Mouse (Mus musculus): ENCODE results near the gene Cacna1i. TPM values are rescaled to one million over a fixed set of nuclear protein-coding genes. Genes with fewer than 3 reads are reported as not detected.

The Cacna1i gene
- polyA plus RNA-seq, 1 experiment = 36.5 TPM

GRCm38 (mm10) chr15:80263610-80264575 is 23.1 kb upstream of the Cacna1i start, which contains the start of gene Rps19bp1:
Rps19bp1 (minus strand) TSS chr15:80264315.
- Histone ChIP-seq H3K4me3 (ENCODE audit: insufficient read depth, low read length) (peak within 1 kb of the TSS; percentile 55), H3K27ac (ENCODE audit: insufficient read depth, low read length) (0 out of 2 replicates have a peak within 1 kb of the TSS, but pooled peaks have one; percentile 4)

DNA sequence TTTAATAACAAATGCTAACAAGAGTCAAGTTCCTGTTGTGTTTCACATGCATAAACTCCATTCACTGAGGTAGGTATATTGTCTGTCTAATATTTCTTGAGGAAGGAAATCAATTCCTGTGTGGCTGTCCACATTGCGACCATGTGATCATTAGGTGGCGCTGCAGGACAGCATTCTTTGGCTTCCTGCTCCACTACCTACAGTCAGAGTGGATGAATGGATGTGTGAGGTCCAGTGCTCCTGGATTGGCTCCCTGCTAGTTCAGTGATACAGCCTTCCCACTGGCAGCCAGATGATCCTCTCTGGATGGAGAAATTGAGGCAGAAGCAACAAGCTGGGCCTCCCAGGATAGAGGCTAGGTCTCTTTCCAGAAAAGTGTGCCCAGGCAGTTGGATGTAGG is 20.8 kb upstream of the Cacna1i start:
- peak; percentile 97 for TF ChIP-seq CTCF (IDR thresholded peaks at IDR 0.05; ENCODE audit: extremely low read depth, insufficient read depth, low read length)
- TF ChIP-seq POLR2A (IDR thresholded peaks at IDR 0.05; ENCODE audit: extremely low read depth, insufficient read depth, low read length) = no peak
- no peaks in the 10 kb centered on the region for H3K4me1 ChIP-seq (ENCODE audit: control insufficient read depth, insufficient read depth, low read length)
- no peak overlapping the region for H3K27ac ChIP-seq (ENCODE audit: insufficient read depth, low read length)
- no peak overlapping the region for H3K4me3 ChIP-seq (ENCODE audit: insufficient read depth, low read length)

More at GRCm38 (mm10) chr15:80263610-80264575, 23.1 kb upstream of the Cacna1i start, which contains the start of gene Rps19bp1:
- H3K4me1 ChIP-seq (ENCODE audit: control insufficient read depth, insufficient read depth, low read length) = no peaks in the 10 kb centered on the region
- TF ChIP-seq POLR2A (IDR thresholded peaks at IDR 0.05; ENCODE audit: extremely low read depth, insufficient read depth, low read length) (peak; percentile 62), CTCF (IDR thresholded peaks at IDR 0.05; ENCODE audit: extremely low read depth, insufficient read depth, low read length) (no peak)

- no peak overlapping the region for H3K27ac ChIP-seq (ENCODE audit: insufficient read depth, low read length)
- TF ChIP-seq POLR2A (IDR thresholded peaks at IDR 0.05; ENCODE audit: extremely low read depth, insufficient read depth, low read length) = no peak
- TF ChIP-seq CTCF (IDR thresholded peaks at IDR 0.05; ENCODE audit: extremely low read depth, insufficient read depth, low read length) = no peak
- peaks cover 2% of the 10 kb centered on the region; the same call in 1 of the 2 replicates for H3K4me1 ChIP-seq (ENCODE audit: control insufficient read depth, insufficient read depth, low read length)
- no peak overlapping the region for H3K4me3 ChIP-seq (ENCODE audit: insufficient read depth, low read length)
Observed at GRCm38 (mm10) chr15:80271858-80272396, 15.1 kb upstream of the Cacna1i start.

- Histone ChIP-seq H3K4me3 (ENCODE audit: insufficient read depth, low read length) (no peak overlapping the region), H3K27ac (ENCODE audit: insufficient read depth, low read length) (no peak overlapping the region), H3K4me1 (ENCODE audit: control insufficient read depth, insufficient read depth, low read length) (peaks cover 14% of the 10 kb centered on the region)
- no peak for TF ChIP-seq POLR2A (IDR thresholded peaks at IDR 0.05; ENCODE audit: extremely low read depth, insufficient read depth, low read length)
- no peak; the same call in 1 of the 2 replicates for TF ChIP-seq CTCF (IDR thresholded peaks at IDR 0.05; ENCODE audit: extremely low read depth, insufficient read depth, low read length)
Observed at GRCm38 (mm10) chr15:80277107-80277506, 9.9 kb upstream of the Cacna1i start.

DNA sequence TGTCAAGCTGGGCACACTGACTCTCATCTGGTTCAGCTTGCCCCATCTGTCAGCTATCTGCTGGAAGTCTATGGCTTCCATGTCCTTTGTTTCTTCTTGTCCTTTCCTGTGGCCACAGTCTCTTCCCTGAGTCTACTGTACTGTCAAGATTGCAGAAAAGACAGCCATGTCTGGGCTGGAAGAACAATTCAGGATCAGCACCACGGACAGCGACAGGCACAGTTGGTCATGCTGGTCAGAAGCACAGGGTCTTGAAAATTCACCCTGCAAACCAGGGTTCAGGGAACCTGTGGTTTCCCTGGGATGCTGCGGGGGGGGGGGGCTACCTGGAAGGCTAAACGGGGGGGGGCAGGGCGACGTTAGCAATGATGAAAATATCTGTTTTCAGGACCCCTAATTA is 9.4 kb upstream of the Cacna1i start:
- TF ChIP-seq POLR2A (IDR thresholded peaks at IDR 0.05; ENCODE audit: extremely low read depth, insufficient read depth, low read length) (no peak), CTCF (IDR thresholded peaks at IDR 0.05; ENCODE audit: extremely low read depth, insufficient read depth, low read length) (no peak)
- Histone ChIP-seq H3K4me1 (ENCODE audit: control insufficient read depth, insufficient read depth, low read length) (peaks cover 12% of the 10 kb centered on the region), H3K27ac (ENCODE audit: insufficient read depth, low read length) (no peak overlapping the region), H3K4me3 (ENCODE audit: insufficient read depth, low read length) (no peak overlapping the region)

DNA sequence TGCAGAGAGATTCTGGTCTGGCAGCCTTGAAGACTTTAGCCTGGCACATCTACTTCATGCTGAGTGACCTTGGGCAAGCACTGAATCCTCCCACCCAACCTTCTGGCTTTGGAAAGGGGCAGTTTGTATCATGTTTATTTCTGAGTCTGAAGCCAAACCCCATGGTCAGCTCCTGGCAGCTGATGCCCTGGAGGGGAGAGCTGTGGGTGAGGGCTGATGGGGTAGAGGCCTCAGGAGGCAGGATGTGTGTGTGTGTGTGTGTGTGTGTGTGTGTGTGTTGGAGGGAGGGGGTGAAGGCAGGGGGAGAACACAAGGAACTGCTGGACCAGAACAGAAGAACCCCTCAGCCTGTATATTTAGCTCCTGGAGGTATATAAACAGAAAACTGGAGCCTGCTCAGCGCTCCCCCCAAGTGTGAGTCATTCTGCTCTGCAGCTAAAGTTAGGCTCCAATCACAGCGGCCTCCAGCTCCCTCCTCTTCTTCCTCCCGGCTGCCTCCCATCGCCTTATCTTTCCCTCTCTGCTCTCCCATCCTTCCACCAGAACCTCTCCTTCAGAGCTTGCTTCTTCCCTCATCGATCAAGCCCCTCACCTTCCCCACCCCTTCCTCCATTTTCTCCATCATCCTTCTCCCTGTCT is 8.8 kb upstream of the Cacna1i start:
- peak overlapping the region; percentile 84 for H3K27ac ChIP-seq (ENCODE audit: insufficient read depth, low read length)
- peak overlapping the region; percentile 40 for H3K4me3 ChIP-seq (ENCODE audit: insufficient read depth, low read length)

DNA sequence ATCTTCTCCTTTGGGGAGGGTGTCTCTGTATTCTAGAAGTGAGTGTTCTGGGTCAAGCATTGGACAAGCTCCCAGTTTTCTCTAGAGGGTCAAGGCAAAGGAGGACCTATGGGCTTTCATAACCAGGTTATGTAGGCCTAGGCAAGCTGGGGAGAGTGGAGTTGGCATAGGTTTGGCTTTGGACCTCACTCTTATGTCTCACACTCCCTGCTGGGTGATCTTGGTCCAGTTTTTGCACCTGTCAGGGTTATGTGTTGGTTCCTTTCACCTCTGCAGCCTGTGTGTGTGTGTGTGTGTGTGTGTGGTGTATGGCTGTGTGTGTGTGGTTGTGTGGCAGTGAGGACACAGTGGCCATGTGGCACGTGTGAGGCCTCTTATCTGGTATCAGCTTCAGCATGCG is 8.0 kb upstream of the Cacna1i start:
- Histone ChIP-seq H3K4me1 (ENCODE audit: control insufficient read depth, insufficient read depth, low read length) (peaks cover 12% of the 10 kb centered on the region), H3K27ac (ENCODE audit: insufficient read depth, low read length) (peak overlapping the region; percentile 84), H3K4me3 (ENCODE audit: insufficient read depth, low read length) (peak overlapping the region; percentile 40)
- no peak for TF ChIP-seq CTCF (IDR thresholded peaks at IDR 0.05; ENCODE audit: extremely low read depth, insufficient read depth, low read length)
- TF ChIP-seq POLR2A (IDR thresholded peaks at IDR 0.05; ENCODE audit: extremely low read depth, insufficient read depth, low read length) = no peak

More for the DNA sequence above, 8.8 kb upstream of the Cacna1i start:
- H3K4me1 ChIP-seq (ENCODE audit: control insufficient read depth, insufficient read depth, low read length) = peaks cover 12% of the 10 kb centered on the region
- TF ChIP-seq POLR2A (IDR thresholded peaks at IDR 0.05; ENCODE audit: extremely low read depth, insufficient read depth, low read length) (peak; percentile 95), CTCF (IDR thresholded peaks at IDR 0.05; ENCODE audit: extremely low read depth, insufficient read depth, low read length) (no peak)

DNA sequence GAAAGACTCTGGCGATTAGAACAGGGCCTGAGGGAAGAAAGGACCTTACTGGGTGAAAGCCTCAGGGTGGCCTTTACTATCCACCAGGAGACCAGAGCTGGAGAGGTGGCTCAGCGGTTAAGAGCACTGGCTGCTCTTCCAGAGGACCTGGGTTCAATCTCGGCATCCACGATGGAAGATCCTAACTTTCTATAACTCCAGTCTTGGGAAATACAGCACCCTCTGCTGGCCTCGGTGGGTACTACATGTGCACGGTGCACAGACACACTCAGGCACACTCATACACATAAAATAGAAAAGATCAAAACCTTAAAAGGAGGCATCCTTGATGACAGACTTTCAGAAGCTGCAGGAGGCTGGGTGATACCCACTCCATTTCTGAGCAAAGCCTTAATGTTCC is 6.4 kb upstream of the Cacna1i start:
- Histone ChIP-seq H3K4me3 (ENCODE audit: insufficient read depth, low read length) (no peak overlapping the region), H3K4me1 (ENCODE audit: control insufficient read depth, insufficient read depth, low read length) (peaks cover 12% of the 10 kb centered on the region), H3K27ac (ENCODE audit: insufficient read depth, low read length) (no peak overlapping the region)
- TF ChIP-seq POLR2A (IDR thresholded peaks at IDR 0.05; ENCODE audit: extremely low read depth, insufficient read depth, low read length) (no peak), CTCF (IDR thresholded peaks at IDR 0.05; ENCODE audit: extremely low read depth, insufficient read depth, low read length) (peak; percentile 50)

DNA sequence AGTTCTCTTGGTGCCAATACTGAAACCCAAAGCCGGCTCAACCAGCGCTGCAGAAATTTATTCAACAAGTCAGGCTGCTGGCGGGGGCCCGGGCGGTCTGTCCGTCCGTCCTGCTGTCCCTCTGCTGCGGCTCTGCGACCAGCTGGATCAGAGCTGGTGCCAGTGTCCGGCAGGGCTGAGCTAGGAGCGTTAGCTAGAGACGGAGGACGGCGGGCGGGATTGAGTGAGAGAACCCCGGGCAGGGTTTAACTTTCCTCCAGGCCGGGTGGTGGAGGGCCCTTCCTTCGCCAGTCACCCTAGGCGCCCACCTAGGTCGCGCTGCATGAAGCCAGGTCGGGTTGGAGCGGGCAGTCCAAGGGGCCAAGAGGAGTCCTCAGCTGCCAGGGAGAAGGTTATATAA is 998 bp downstream of the Cacna1i start:
- H3K4me3 ChIP-seq (ENCODE audit: insufficient read depth, low read length) = peak overlapping the region; percentile 88
- TF ChIP-seq POLR2A (IDR thresholded peaks at IDR 0.05; ENCODE audit: extremely low read depth, insufficient read depth, low read length) (no peak), CTCF (IDR thresholded peaks at IDR 0.05; ENCODE audit: extremely low read depth, insufficient read depth, low read length) (no peak)
- peak overlapping the region; percentile 81 for H3K27ac ChIP-seq (ENCODE audit: insufficient read depth, low read length)
- peaks cover 7% of the 10 kb centered on the region for H3K4me1 ChIP-seq (ENCODE audit: control insufficient read depth, insufficient read depth, low read length)
